Mouse (Mus musculus) stomach, postnatal 0 days (tissue): ENCODE data around the gene Olfr344. TPM values are rescaled to one million over a fixed set of nuclear protein-coding genes. Genes with fewer than 3 reads are reported as not detected.

Experiments
- ATAC-seq: fragments of 200-750 bp; cut with Nextera tagmentation; 2 replicates; pipeline ENCODE4 v1.8.0; 2017; ENCODE audit not compliant: low FRiP score, low TSS enrichment
- DNase-seq: peaks from one replicate; pipeline ENCODE4 v3.0.0-alpha.2; 2016; ENCODE audit warnings: low spot score
- H3K27ac ChIP-seq: fragments of 300-500 bp; sonication (generic); replicated peaks from 2 replicates; pipeline ENCODE4 v1.5.1; 2014; ENCODE audit warnings: mild to moderate bottlenecking, control low read depth
- H3K27me3 ChIP-seq: fragments of 300-500 bp; sonication (generic); 2 replicates; pipeline ENCODE4 v1.6.1; 2014; ENCODE audit warnings: low read length; ENCODE audit not compliant: control insufficient read depth, insufficient read depth
- H3K36me3 ChIP-seq: fragments of 300-500 bp; sonication (generic); 2 replicates; pipeline ENCODE4 v1.6.1; 2014; ENCODE audit warnings: low read length, mixed read lengths; ENCODE audit not compliant: control insufficient read depth, insufficient read depth
- H3K4me1 ChIP-seq: fragments of 300-500 bp; sonication (generic); replicated peaks from 2 replicates; pipeline ENCODE4 v1.6.1; 2014; ENCODE audit warnings: antibody characterized with exemption; ENCODE audit not compliant: control insufficient read depth, insufficient read depth
- H3K4me2 ChIP-seq: fragments of 300-500 bp; sonication (generic); replicated peaks from 2 replicates; pipeline ENCODE4 v1.6.1; 2014; ENCODE audit warnings: low read depth, mild to moderate bottlenecking, control low read depth, moderate library complexity
- H3K4me3 ChIP-seq: fragments of 300-500 bp; sonication (generic); 2 replicates; pipeline ENCODE4 v1.5.1; 2014; ENCODE audit warnings: low read depth, low read length, control low read depth
- H3K9ac ChIP-seq: fragments of 300-500 bp; sonication (generic); 2 replicates; pipeline ENCODE4 v1.6.1; 2014; ENCODE audit warnings: mild to moderate bottlenecking, low read length, control low read depth, mixed read lengths
- H3K9me3 ChIP-seq: fragments of 300-500 bp; sonication (generic); 2 replicates; pipeline ENCODE4 v1.6.1; 2016; ENCODE audit warnings: low read length; ENCODE audit not compliant: control insufficient read depth
- CTCF ChIP-seq: IDR thresholded peaks from 2 replicates; pipeline ENCODE4 v1.5.1; 2016; ENCODE audit warnings: antibody characterized with exemption, low read depth, mild to moderate bottlenecking, moderate library complexity
- EP300 ChIP-seq: optimal IDR thresholded peaks from 2 replicates; pipeline ENCODE3; 2016; ENCODE audit warnings: antibody characterized with exemption
- WGBS: fragments of 180-500 bp; shearing (Covaris S2); extraction: QIAGEN DNeasy Blood & Tissue Kit; methylation state at CpG from one replicate; pipeline ENCODE4 v1.1.7; 2014; 5-methylcytosine and 5-hydroxymethylcytosine counted together
- polyA plus RNA-seq: library from polyadenylated mRNA; unstranded; fragments of >200 nt; fragmentation: Nextera tagmentation; extraction: Ambion mirVana; gene quantifications from 2 replicates; pipeline ENCODE4 v1.2.1, GENCODE M21; 2015

Gene Olfr344
- polyA plus RNA-seq, result 0.04 TPM in 1 of 2 replicates, not detected in the other

DNA sequence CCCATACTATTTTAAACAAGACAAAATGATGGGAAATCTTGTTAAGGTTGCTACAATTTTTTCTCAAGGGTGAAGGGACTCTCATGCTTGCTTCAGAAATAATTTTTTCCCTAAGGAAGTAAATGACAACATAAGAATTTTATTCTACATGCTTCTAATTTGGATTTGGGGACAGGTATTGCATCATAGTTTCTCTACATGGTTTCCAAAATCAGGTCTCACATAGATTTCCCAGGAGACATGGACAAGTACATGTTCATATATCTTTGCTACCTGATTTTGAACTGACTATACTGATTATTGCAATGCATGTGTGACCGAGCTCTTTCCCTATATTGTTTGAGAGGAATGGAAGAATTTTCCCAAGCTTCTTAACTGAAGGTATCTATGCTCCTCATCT, at the start of gene Olfr344:
Gene Olfr344, plus strand, starts transcription at position 301 of the 400 bp plus-strand sequence.
- Histone ChIP-seq H3K4me1 (no peaks in the 10 kb centered on the region), H3K9me3 (no peaks in the 10 kb centered on the region), H3K4me3 (no peak within 1 kb of the TSS), H3K27me3 (no peaks in the 10 kb centered on the region), H3K9ac (no peak within 1 kb of the TSS), H3K36me3 (no peaks in the 10 kb centered on the region), H3K4me2 (no peak within 1 kb of the TSS), H3K27ac (no peak within 1 kb of the TSS)
- TF ChIP-seq EP300 (no peak), CTCF (no peak)
- DNase-seq (no peak), ATAC-seq (no peak)
- WGBS, result 90% methylated on average over 1 of the region's 1 CpGs

DNA sequence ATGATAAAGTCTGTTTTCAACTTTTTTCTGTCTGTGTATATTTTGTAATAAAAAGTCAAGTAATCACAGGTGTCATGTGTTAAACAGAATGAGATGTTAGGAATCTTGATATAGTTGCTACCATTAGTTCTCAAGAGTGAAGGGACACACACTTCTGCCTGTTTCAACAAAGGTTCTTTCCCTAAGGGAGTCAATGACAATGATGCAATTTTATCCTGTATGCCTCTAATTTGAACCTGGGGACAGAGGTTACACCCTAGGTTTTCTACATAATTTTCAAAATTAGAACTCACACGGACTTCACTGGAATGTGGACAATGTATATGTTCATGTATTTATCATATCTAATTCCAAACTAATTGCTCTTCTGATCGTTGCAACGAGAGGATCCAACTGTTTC, 41.8 kb upstream of the Olfr344 start, which contains the start of gene Olfr342:
Gene Olfr342, plus strand, starts transcription at position 301 of the 400 bp plus-strand sequence.
- 71% methylated on average over 3 of the region's 3 CpGs for whole genome bisulfite sequencing
- H3K9ac ChIP-seq, result no peak within 1 kb of the TSS
- ATAC-seq, result no peak
- H3K27ac ChIP-seq, result no peak within 1 kb of the TSS
- no peaks in the 10 kb centered on the region for H3K4me1 ChIP-seq
- no peaks in the 10 kb centered on the region for H3K9me3 ChIP-seq
- no peak for DNase-seq
- no peak within 1 kb of the TSS for H3K4me2 ChIP-seq
- H3K4me3 ChIP-seq, result no peak within 1 kb of the TSS
- TF ChIP-seq CTCF (no peak), EP300 (no peak)
- no peaks in the 10 kb centered on the region for H3K27me3 ChIP-seq
- H3K36me3 ChIP-seq, result no peaks in the 10 kb centered on the region

DNA sequence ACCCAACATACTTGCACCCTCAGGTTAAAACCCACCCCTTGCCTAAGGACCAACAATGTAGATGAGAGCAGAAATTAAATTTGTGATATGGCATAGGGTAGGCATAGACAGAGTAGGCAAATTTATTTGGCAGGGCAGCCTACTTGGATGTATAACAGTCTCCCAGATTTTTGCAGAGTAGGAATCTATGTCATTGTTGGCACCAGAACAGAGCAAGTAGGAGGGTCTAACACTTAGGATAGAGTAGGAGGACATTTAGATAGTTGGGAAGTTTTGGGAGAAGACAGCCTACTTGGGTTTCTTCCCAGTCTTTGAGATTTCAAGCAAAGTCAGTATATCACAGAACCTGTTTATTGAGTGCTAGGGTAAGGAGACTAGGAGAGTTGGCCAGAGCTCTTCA, 1.3 kb upstream of the Olfr344 start:
- TF ChIP-seq CTCF (no peak), EP300 (no peak)
- H3K4me2 ChIP-seq, result no peak overlapping the region
- DNase-seq (no peak), ATAC-seq (no peak)
- no peak overlapping the region for H3K9ac ChIP-seq
- H3K27me3 ChIP-seq, result no peaks in the 10 kb centered on the region
- H3K9me3 ChIP-seq, result no peaks in the 10 kb centered on the region
- no peak overlapping the region for H3K27ac ChIP-seq
- no peaks in the 10 kb centered on the region for H3K36me3 ChIP-seq
- no peaks in the 10 kb centered on the region for H3K4me1 ChIP-seq
- H3K4me3 ChIP-seq, result no peak overlapping the region

DNA sequence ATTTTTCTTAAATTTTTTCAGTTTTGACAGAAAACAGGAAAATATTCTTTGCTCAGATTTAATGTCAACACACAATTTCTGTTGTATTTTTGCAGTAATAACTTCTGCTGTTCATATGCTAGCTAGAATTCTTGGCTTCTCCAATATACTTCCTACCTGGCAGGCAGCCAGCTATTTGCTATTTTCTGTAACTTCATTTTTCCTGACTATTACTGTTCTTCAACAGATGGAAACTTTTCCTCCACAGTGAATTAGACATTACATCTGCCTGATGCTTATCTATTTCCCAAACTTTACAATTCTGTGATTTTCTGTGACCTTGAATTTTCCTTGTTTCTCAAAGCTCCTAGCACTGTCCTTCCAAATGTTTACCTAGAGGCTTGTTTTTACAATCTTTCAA, 560 bp downstream of the Olfr344 start:
- no peak for ATAC-seq

DNA sequence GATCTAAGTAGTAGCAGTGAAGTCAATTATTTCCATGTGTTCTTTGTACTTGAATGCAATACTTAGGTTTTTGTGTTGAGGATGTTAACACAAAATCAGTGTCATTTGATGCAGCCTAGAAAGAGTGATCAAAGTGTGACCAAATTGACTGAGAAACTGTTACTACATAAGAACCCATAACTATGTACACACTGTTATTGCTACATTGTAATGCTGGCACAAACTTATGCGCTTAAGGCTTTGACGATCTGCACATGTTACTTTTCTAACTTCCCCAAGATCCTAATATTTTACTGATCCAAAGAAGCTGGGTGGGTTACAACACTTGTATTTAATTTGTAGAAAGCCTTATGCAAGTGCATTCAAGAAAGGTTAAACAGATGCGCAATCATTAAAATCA, 1.4 kb downstream of the Olfr344 start:
- TF ChIP-seq EP300, result no peak
- no peak for TF ChIP-seq CTCF
- Histone ChIP-seq H3K27me3 (no peaks in the 10 kb centered on the region), H3K4me2 (no peak overlapping the region), H3K4me3 (no peak overlapping the region), H3K27ac (no peak overlapping the region), H3K36me3 (no peaks in the 10 kb centered on the region), H3K9me3 (no peaks in the 10 kb centered on the region), H3K4me1 (no peaks in the 10 kb centered on the region), H3K9ac (no peak overlapping the region)
- DNase-seq, result no peak
- no peak for ATAC-seq
- WGBS, result 95% methylated on average over 3 of the region's 3 CpGs

More for the DNA sequence above, 560 bp downstream of the Olfr344 start:
- TF ChIP-seq CTCF (no peak), EP300 (no peak)
- H3K9me3 ChIP-seq, result no peaks in the 10 kb centered on the region
- H3K4me1 ChIP-seq, result no peaks in the 10 kb centered on the region
- no peaks in the 10 kb centered on the region for H3K27me3 ChIP-seq
- no peak for DNase-seq
- H3K27ac ChIP-seq, result no peak overlapping the region
- H3K4me2 ChIP-seq, result no peak overlapping the region
- H3K9ac ChIP-seq, result no peak overlapping the region
- no peak overlapping the region for H3K4me3 ChIP-seq
- H3K36me3 ChIP-seq, result no peaks in the 10 kb centered on the region

Other genes with a start within 250 kb of the Olfr344 start
- 0.01 TPM in 1 of 2 replicates, not detected in the other for gene Olfr338, start 193.1 kb upstream of the Olfr344 start, polyA plus RNA-seq
- not detected in 2 replicates for gene Olfr339, start 147.7 kb upstream of the Olfr344 start, polyA plus RNA-seq
- gene Olfr340, start 114.1 kb upstream of the Olfr344 start, polyA plus RNA-seq, result not detected in 2 replicates
- gene Olfr341, start 84.2 kb upstream of the Olfr344 start, polyA plus RNA-seq, result 0.04 TPM in 1 of 2 replicates, not detected in the other
- gene Olfr342, start 41.7 kb upstream of the Olfr344 start, polyA plus RNA-seq, result not detected in 2 replicates
- gene Olfr345, start 73.4 kb downstream of the Olfr344 start, polyA plus RNA-seq, result not detected in 2 replicates
- gene Olfr346, start 119.1 kb downstream of the Olfr344 start, polyA plus RNA-seq, result not detected in 2 replicates
- not detected in 2 replicates for gene Olfr347, start 165.2 kb downstream of the Olfr344 start, polyA plus RNA-seq
- gene Olfr348, start 217.6 kb downstream of the Olfr344 start, polyA plus RNA-seq, result not detected in 2 replicates
- gene Olfr50, start 223.9 kb downstream of the Olfr344 start, polyA plus RNA-seq, result not detected in 2 replicates